Mouse (Mus musculus): ENCODE results near the gene Bpi. TPM values are rescaled to one million over a fixed set of nuclear protein-coding genes. Genes with fewer than 3 reads are reported as not detected.

Bpi gene
- total RNA-seq, 2 experiments from 2014 or later, result not detected

DNA sequence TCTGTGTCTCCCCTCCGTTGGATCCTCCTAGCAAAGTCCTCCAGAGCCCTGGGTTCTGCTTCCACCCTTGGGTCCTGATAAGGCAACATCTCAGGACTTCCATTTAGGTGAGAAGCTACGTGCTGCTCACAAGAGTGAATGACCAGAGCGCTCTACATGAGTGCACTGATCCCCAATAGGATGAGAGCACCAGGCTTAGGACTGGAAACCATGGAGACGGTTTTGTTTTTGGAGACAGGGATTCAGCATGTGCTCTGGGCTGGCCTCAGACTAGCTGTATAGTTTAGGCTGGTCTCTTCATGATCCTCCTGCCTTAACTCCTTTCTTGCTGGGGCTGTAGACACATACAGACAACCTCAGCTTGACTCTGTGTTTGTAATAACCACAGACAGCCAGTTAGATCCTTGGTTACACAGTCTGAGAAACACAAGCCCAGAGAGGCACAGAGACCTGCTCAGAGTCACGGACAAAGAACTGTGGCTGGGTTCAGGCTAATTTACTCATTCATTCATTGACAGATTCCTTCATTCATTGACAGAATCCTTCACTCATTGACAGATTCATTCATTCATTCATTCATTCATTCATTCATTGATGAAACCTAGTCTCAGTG lies 16.7 kb upstream of the Bpi start:
- DNase-seq (ENCODE audit: extremely low spot score in 1 of 2, low spot score in 1 of 2), result no peak

DNA sequence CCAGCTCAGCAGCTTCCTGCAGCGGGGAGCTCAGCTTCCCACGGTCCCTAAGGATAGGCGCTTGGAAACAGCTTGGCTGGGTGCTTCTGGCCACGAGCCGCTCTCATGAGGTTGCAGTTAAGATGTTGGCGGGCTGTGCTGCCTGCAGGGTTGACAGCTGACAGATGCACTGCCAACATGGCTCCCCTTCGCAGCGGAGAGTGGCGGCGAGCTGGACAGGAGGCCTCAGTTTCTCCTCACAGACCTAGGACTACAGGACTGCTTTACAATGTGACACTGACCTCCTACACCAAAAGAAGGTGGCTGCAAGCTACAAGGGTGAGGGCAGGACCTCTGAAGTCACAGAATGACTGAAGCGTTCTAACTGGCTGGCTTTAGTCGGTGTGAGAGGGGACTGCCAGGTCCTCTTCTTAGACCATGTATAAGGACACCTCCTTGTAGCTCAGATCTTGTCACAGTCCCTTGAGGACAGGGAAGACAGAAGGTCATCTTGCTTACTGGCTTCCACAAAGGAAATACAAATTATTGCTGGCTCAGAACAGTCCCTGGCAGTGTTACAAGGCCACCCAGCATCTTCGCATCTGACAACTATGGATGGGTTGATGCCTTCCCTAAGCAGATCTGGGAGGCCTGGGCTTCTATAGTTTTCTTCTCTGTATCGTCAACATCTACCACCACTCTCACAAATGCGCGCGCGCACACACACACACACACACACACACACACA lies 15.6 kb upstream of the Bpi start:
- DNase-seq (ENCODE audit: extremely low spot score in 1 of 2, low spot score in 1 of 2), result peak in 1 of 2 experiments; percentile 36

DNA sequence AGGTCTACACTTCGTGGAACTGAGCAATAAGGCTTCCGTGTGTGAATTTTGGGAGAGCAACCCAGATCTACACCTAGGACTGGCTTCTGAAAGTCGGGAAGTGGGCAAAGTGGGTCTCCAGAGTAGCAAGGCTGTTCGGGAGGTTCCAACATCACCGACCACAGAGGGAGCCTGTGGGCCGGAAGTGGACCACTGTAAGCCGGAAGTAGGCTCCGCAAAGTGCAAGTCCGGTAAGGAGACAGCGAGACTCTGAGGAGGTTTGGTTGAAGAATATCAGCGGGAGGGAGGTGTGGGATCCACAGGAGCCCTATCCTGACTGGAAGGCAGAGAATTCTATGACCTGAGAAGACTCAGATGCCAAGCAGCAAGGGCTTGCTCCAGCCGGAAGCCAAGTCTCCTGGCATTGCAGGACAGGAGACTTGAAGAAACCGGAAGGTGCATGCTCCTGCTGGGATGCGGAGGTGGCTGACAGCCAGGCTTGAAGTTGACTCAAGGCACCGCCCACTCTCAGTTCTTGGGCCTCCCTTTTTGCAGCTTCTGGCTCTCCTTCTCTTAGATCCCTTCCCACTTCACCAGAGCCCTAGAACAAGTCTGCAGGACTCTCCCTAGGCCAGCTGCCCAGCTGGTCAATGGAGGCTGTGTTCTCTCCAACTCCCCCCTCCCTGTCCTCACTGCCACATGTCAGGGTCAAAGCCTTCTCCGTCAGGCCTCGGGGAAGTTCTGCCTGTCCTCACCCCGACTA lies 14.6 kb upstream of the Bpi start:
- DNase-seq (ENCODE audit: extremely low spot score in 1 of 2, low spot score in 1 of 2), result no peak

DNA sequence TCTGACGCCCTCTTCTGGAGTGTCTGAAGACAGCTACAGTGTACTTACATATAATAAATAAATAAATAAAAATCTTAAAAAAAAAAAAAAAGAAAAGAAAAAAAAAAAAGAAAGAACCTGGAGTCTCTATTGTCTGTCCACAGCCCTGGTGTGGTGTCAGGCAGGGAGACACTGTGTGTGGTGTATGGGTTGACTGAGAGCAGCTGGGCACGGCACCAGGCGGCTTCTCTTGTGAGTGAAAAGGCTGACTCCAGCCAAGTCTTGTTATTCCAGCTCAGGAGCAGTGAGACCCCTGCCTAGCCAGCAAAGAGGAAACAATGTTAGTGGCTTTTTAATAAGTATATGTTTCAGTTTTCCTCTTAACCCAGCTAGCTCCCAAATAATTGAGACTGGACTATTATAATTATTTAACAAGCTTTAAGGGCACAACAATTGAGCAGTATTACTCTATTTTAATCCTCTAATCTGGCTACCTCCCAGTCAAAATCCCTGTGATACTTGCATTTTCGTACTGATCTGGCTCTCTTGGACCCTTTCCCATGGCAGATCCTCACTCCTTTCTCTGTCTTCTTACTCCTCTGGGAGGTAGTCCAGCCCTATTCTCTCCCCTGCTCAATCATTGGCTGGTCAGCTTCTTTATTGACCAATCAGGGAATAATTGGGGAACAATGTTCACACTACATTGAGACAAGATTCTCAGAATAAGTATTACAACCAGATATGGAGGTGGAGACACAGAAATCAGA lies 12.6 kb upstream of the Bpi start:
- no peak for DNase-seq (ENCODE audit: extremely low spot score in 1 of 2, low spot score in 1 of 2)

DNA sequence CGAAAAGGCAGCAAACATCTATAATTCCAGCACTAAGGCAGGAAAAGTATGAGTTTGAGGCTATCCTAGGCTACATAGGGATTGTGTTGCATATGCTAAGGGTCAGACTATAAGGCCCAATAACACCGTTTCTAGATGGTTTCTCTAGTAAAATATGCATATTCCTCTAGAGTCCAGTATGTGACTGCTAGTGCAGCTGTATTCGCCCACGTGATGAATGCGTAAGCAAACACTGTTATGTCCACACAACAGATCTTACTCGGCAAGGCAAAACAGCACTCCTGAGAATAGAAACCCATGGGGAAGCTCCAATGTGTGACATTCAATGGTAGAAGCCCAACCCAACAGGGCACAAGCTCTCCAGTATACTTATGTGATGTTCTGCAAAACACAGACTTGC lies 10.0 kb upstream of the Bpi start:
- DNase-seq (ENCODE audit: extremely low spot score in 1 of 2, low spot score in 1 of 2), result no peak

DNA sequence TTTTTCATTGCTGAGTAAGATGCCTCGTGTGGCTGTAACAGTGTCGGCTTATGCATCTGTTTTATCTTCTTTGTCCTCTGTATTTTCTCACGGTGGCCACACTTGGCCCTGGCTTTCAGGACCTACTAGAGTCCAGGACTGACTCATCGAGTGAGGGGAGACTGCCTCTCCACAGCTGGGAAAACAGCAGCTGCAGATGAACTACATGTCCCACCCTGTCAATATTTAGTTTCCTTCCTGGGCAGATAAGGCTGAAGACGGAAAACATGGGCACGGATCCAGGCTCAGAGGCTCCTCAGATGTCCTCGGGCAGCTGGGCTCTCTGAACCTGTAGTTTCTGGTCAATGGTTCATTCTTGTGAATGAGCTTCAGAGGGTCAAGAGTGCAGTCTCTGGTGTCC lies 9.6 kb upstream of the Bpi start:
- no peak for DNase-seq (ENCODE audit: extremely low spot score in 1 of 2, low spot score in 1 of 2)

DNA sequence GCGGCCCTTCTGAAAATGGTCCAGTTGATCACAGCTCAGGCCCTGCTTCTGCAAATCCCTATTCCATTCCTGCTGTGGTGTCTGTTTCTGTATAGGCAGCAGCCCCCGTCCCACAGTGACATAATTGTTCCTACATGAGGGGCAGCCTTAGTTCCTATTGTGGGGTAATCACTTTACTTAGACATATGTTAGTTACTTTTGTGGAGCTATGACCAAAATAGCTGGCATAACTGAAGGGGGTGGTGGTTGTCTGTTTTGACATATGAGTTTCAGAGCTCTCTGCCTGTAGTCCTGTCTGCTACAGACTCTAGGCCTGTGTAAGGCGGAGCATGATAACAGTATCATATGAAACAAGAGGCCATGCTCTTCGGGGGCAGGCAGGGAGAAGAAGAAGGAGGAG lies 7.3 kb upstream of the Bpi start:
- DNase-seq (ENCODE audit: extremely low spot score in 1 of 2, low spot score in 1 of 2), result no peak

DNA sequence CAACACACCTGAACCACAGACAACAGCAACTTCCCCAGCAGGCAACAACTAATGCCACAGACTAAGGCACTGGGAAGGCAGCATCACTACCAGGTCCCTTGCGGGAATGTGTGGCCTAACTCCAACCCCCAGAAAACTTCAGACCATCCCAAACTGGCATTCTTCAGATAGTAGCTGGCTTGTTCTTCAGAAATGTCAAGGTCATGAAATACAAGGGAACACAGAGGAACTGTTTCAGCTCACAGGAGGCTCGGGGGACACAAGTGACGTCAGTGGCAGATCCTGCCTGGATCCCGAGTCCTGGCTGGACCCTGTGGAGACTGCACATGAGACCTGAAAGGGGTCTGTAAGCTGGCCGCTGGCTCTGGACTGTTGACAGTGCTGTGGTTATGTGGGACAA lies 4.1 kb upstream of the Bpi start:
- no peak for DNase-seq (ENCODE audit: extremely low spot score in 1 of 2, low spot score in 1 of 2)

DNA sequence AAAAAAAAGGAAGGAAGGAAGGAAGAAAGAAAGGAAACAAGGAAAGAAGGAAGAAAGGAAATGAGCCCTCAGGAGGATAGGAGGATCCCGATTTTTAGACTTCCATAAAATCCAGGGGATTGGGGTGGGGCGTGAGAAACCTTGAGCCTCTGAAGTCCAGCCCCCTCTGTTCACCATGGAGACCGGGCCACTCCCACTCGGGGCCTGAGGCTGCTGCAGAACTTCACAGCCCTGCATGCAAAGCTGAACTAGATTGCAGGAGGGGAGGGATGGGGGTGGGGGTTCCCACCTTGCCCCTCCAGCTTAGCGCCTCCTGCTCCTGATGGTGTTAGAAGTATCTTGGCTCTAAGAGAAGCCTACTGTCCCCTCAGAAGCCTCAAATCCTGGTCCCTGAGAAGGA lies 1.0 kb upstream of the Bpi start:
- DNase-seq (ENCODE audit: extremely low spot score in 1 of 2, low spot score in 1 of 2), result no peak

DNA sequence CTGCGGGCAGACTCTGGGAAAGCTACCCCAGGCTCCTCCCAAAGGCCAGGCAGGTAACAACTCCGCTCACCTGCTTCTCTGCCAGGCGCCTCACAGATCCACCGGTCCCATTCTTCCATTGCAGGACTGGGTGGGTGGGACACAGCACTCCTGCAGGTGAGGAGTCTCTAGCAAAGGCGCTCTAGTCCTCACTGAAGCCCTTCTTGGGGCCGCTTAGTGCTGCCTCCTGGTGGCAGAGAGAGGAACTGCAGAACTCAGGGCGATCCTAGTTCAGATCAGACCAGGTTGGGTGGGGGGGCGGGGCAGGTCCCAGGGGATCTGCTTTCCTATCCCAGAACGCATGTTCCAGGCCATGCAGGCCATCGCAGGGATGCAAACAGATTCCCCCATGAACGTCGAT lies 887 bp downstream of the Bpi start:
- peak; percentile 36 to 66 for DNase-seq (ENCODE audit: extremely low spot score in 1 of 2, low spot score in 1 of 2)

DNA sequence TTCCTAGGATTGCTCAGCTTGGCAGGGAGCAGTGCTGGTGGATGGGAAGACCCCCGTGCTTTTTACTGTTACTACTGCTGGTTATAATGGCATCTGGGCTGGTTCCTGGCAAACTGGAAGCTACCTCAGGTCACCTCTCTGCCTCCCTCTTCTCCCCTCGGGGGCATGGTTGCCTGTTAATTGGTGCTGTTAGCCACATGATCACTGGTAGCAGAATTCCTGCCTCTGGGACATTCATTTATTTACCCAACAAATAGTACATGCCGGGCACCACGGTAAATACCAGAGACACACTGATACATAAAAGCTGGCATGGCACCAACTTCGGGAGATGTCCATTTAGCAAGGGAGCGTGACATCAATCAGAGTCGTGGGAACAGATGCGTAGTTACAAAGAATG lies 1.6 kb downstream of the Bpi start:
- no peak for DNase-seq (ENCODE audit: extremely low spot score in 1 of 2, low spot score in 1 of 2)

DNA sequence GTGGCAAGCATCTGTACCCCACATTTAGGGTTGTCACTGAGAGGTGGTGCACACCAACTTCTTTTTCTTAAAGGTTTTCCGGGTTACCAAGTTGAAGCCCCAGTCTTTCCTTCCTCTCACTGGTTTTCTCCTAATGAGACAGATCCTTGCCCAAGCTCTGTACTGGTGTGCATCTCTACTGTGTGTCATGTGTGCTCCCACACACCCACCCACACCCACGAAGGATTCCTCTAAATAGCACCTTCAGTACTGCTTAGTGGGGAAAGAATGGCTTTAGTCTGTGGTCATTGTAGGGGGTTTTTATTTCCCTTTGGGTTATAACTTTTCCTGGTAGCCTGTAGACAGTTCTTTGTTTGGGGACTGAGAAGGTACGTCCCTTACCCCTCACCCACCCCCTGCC lies 7.0 kb downstream of the Bpi start:
- no peak for DNase-seq (ENCODE audit: extremely low spot score in 1 of 2, low spot score in 1 of 2)

DNA sequence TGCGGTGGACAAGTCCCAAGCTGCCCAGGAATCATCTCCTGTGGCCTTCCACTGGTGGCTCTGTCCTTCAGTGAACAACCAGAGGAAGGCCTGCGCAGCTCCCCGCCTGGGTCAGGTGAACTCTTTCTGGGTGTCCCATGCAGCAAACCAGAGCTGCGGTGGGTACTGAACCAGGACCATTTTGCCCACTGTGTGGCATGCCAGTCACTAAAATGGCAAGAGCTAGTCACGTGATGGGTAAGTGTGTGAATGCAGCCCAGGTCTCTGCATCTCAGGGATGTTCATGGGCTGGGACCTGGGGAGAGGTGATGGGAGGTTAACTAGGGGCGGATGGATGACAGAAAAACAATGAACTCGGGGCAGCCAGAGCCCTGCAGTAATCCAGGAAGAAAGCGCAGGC lies 12.1 kb downstream of the Bpi start:
- no peak for DNase-seq (ENCODE audit: extremely low spot score in 1 of 2, low spot score in 1 of 2)

DNA sequence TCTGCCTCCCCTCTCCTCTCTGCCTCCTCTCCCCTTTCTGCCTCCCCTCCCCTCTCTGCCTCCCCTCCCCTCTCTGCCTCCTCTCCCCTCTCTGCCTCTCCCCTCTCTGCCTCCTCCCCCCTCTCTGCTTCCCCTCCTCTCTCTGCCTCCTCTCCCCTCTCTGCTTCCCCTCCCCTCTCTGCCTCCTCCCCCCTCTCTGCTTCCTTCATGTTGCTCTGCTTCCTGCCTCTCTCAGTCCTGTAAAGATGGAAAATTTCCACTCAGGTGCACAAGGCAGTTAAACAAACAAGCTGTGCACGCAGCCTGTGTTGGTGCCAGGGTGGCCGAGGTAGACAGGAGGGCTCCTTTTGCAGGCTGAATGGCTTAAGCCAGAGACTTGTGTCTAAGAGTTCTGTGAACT lies 15.8 kb downstream of the Bpi start:
- DNase-seq (ENCODE audit: extremely low spot score in 1 of 2, low spot score in 1 of 2), result no peak

DNA sequence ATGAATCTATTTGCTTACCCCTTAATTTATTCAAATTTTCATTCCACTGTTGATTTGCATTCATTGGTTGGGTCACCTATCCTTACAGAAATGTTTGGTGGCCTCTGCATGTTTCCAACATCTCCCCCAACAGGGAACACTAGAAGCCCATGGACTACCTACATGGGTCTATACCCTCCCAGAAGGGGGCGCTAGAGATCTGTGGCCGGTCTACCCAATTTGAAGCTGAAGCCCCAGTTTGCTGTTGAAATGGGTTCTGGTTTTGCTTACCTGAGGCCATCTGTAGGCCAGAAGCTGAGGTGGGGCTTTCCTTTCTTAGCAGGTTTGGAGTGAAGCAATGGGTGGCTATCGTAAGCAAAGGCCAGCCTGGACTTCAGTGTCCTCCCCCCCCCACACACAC lies 17.5 kb downstream of the Bpi start:
- no peak for DNase-seq (ENCODE audit: extremely low spot score in 1 of 2, low spot score in 1 of 2)

DNA sequence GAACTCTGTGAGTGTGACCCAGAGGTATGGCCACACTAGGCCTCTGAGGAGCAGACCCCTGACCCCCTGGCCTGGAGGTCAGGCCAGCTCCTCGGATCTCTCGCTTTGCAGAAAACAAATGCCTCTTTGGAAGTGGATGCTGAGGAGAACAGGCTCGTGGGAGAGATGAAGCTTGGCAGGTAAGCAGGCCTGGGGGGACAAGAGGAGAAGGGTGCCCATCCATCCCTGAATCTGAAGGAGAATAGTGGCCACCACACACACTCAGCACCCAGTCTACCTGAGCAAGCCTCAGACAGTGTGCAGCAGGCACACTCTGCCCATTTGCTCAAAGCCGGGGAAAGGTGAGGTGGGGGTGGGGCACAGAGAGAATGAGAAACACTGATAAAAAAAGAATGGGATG lies 17.9 kb downstream of the Bpi start:
- DNase-seq (ENCODE audit: extremely low spot score in 1 of 2, low spot score in 1 of 2), result no peak

DNA sequence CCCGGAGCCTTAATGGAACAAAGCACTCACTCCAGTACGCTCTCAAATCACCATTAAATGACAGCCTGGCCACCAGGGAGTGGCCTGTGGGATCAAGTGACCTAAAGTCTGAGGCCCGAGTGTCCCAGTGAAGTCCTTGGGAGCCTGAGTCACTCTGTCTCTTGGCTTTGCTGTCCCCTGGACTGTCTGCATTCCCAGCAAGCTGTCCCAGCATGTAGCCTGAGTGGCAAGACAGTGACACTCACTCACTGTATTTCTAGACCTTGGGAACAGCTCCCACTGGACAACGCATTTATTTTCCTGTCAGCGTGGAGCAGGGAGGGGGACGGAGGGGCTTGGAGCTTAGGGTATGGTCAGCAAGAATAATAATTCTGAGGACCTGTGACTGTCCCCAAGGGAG lies 18.6 kb downstream of the Bpi start:
- DNase-seq (ENCODE audit: extremely low spot score in 1 of 2, low spot score in 1 of 2), result no peak

DNA sequence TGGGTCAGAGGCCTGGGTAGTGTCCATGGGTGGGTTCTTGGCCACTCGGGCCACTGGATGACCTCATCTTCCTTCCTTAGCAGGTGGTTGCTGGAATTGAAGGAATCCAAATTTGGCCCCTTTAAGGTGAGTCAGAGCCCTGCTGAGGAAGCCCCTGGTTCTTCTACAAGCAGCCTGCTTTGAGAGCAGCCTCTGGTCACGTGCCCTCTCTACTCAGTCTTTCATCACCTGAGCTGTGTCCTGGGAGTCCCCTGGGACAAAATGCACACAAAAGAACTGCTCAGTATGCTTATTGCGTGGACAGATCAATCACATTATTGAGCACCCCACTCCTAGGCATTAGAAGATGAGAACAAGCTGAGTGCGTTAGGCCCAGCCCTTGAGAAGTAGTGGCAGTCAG lies 19.0 kb downstream of the Bpi start:
- DNase-seq (ENCODE audit: extremely low spot score in 1 of 2, low spot score in 1 of 2), result no peak

DNA sequence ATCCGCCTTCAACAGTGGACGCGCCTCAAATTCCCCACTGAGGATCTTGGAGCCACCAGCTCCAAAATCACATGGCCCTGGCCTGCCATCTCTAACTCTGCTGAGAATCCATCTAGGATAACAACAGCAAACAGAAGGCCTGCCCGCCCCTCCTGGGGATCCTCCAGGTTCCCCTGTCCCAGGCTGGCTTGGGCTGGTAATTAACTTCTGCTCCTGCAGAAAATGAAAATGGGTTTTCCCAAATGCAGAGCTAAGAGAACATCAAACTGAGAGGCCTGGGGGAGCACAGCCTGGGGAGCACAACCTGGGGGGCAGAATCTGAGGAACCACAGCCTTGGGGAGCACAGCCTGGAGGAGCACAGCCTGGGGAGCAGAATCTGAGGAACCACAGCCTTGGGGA lies 21.8 kb downstream of the Bpi start:
- DNase-seq (ENCODE audit: extremely low spot score in 1 of 2, low spot score in 1 of 2), result no peak

DNA sequence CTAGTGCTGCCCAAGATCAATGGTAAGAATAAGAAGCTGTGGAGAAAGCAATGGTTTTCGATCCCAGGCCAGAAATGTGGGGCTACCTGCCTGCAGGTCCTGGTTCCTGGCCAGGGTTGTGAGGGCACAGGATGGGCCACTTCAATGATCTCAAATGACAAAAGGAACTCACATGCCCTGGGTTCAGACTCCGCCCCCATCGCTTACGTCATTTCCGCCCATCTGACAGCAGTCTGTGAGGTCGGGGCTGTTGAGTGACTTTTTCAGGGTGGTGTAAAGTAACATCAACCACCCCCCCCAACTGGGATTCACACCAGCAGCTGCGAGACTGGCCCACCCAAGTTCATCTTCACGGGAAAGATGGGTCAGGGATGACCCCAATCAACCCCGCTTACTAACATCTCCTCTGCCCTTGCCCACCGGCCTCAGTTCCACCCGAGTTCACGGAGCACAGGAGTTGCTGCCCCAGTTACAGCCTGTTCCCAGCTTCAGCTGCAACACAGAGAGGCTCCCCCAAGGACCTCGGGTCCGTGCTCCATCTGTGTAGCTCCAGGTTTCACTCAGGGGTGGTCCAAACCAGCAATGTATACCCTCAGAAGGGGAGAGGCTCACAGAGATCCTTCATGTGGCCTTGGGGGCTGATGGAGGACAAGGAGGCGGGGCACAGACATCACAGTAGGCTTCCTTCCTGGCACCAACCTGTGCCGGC lies 23.8 kb downstream of the Bpi start:
- no peak for DNase-seq (ENCODE audit: extremely low spot score in 1 of 2, low spot score in 1 of 2)

DNA sequence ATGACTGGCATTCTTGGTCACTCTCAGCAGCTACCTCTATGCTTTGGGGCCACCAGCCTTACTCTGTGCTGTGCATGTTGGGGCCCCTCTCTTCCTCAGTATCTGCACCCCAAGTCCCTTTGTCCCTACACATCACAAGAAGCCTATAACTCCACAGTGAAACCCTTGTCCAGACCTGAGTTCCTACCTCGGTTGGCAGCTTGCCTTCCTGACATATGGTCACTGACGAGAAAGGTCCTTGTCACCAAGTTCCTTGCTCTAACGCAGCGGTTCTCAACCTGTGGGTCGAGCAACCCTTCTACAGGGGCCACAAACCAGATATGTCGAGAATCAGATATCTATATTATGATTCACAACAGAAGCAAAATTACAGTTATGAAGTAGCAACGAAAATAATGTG lies 25.2 kb downstream of the Bpi start:
- DNase-seq (ENCODE audit: extremely low spot score in 1 of 2, low spot score in 1 of 2), result no peak
